11 mouse cellular contexts compared by ENCODE assay signal in genomic region chr6:116668682-116669470, GRCm38 (mm10). TPM values are rescaled to one million over a fixed set of nuclear protein-coding genes. Genes with fewer than 3 reads are reported as not detected.
DNase-seq lines count a peak whose midpoint lies in the region; ATAC-seq lines count a peak whose summit lies in the region.
"Had no signal": no experiment of that assay in that cellular context is flagged by ENCODE, and none has a peak within 500 bp of the region (broad histone marks: within the 10 kb centered on the region; RNA-seq: fewer than 3 reads in every experiment).

No protein-coding gene starts in this region.

- H3K9ac ChIP-seq in midbrain, embryonic 12.5 days (replicated peaks) = no peak overlapping the region
- no peak overlapping the region for H3K9ac ChIP-seq in midbrain, embryonic 13.5 days (replicated peaks)
- no peak overlapping the region for H3K9ac ChIP-seq in forebrain, embryonic 14.5 days (ENCODE audit: low read length)

- H3K4me3 ChIP-seq in midbrain, embryonic 12.5 days = no peak overlapping the region
- no peak overlapping the region for H3K4me3 ChIP-seq in midbrain, embryonic 13.5 days (replicated peaks)
- H3K4me3 ChIP-seq in forebrain, embryonic 14.5 days (ENCODE audit: low read depth, low read length) = no peak overlapping the region
- H3K4me3 ChIP-seq: neural tube, embryonic 12.5 days had no signal

- 0 out of 2 replicates have a peak overlapping the region, but pooled peaks have one; percentile 25 for H3K27ac ChIP-seq in midbrain, embryonic 12.5 days (replicated peaks)
- H3K27ac ChIP-seq in midbrain, embryonic 13.5 days = no peak overlapping the region
- no peak overlapping the region for H3K27ac ChIP-seq in forebrain, embryonic 14.5 days (ENCODE audit: low read depth, low read length)

- no peak for ATAC-seq in midbrain, embryonic 12.5 days (ENCODE audit: low FRiP score, low read depth)
- ATAC-seq in midbrain, embryonic 13.5 days = no peak
- ATAC-seq in forebrain, embryonic 14.5 days = no peak

- H3K9me3 ChIP-seq in midbrain, embryonic 12.5 days = no peaks in the 10 kb centered on the region
- no peaks in the 10 kb centered on the region for H3K9me3 ChIP-seq in midbrain, embryonic 13.5 days
- no peaks in the 10 kb centered on the region for H3K9me3 ChIP-seq in forebrain, embryonic 14.5 days (replicated peaks; ENCODE audit: control insufficient read depth, low read length)
- H3K9me3 ChIP-seq: neural tube, embryonic 12.5 days had no signal

- H3K27me3 ChIP-seq in midbrain, embryonic 12.5 days = peaks cover 15% of the 10 kb centered on the region; the same call in 1 of the 2 replicates
- H3K27me3 ChIP-seq in midbrain, embryonic 13.5 days = peaks cover 2% of the 10 kb centered on the region; the same call in 1 of the 2 replicates
- H3K27me3 ChIP-seq in forebrain, embryonic 14.5 days (replicated peaks; ENCODE audit: control insufficient read depth, insufficient read depth, low read length) = no peaks in the 10 kb centered on the region
- H3K27me3 ChIP-seq in splenic B cell, adult 2 months (ENCODE audit: control insufficient read depth, insufficient read depth, low read length, poor library complexity, severe bottlenecking) = no peaks in the 10 kb centered on the region
- H3K27me3 ChIP-seq: neural tube, embryonic 12.5 days had no signal

- peak; percentile 30 for DNase-seq in embryo, embryonic 10 days (ENCODE audit: low spot score)
- no peak for DNase-seq in embryo, embryonic 9.5 days (ENCODE audit: extremely low spot score)
- DNase-seq in forebrain, embryonic 14.5 days (ENCODE audit: low spot score) = peak; percentile 33
- peak; percentile 27 for DNase-seq in splenic B cell, adult 2 months (ENCODE audit: low read depth, low spot score)
- DNase-seq in left cerebral cortex, postnatal 14 days (ENCODE audit: low spot score in 2 of 2) = no peak
- no peak for DNase-seq in kidney, postnatal 14 days
- DNase-seq: gastrocnemius, postnatal 14 days had no signal

- H3K4me2 ChIP-seq in midbrain, embryonic 12.5 days (replicated peaks) = no peak overlapping the region
- H3K4me2 ChIP-seq in midbrain, embryonic 13.5 days (replicated peaks) = no peak overlapping the region
- H3K4me2 ChIP-seq in forebrain, embryonic 14.5 days (ENCODE audit: low read length) = no peak overlapping the region

- intact Hi-C loops in left cerebral cortex, postnatal 14 days (cut with DNase I) = no loop called here

- WGBS in midbrain, embryonic 12.5 days = 48% methylated on average over 11 of the region's 11 CpGs
- 48% methylated on average over 11 of the region's 11 CpGs for WGBS in midbrain, embryonic 13.5 days
- WGBS in forebrain, embryonic 14.5 days = 50% methylated on average over 11 of the region's 11 CpGs

- H3K4me1 ChIP-seq in midbrain, embryonic 12.5 days = peaks cover 62% of the 10 kb centered on the region
- peaks cover 67% of the 10 kb centered on the region for H3K4me1 ChIP-seq in midbrain, embryonic 13.5 days (replicated peaks)
- H3K4me1 ChIP-seq in forebrain, embryonic 14.5 days (ENCODE audit: control insufficient read depth, insufficient read depth, low read length) = peaks cover 33% of the 10 kb centered on the region

- no peaks in the 10 kb centered on the region for H3K36me3 ChIP-seq in midbrain, embryonic 12.5 days
- H3K36me3 ChIP-seq in midbrain, embryonic 13.5 days = no peaks in the 10 kb centered on the region
- no peaks in the 10 kb centered on the region for H3K36me3 ChIP-seq in forebrain, embryonic 14.5 days (ENCODE audit: control insufficient read depth, insufficient read depth, low read length)
- H3K36me3 ChIP-seq in splenic B cell, adult 2 months (ENCODE audit: control insufficient read depth, insufficient read depth, low read length, poor library complexity, severe bottlenecking) = no peaks in the 10 kb centered on the region
- H3K36me3 ChIP-seq: neural tube, embryonic 12.5 days had no signal

RNA-seq across cellular contexts. Expression of gene Rassf4, which starts 4.9 kb away (rescaled TPM):
- polyA plus RNA-seq in midbrain, embryonic 12.5 days (2016; fragmentation: Nextera tagmentation; extraction: Ambion mirVana) = 31.2 and 35.2 TPM in 2 replicates
- polyA plus RNA-seq in midbrain, embryonic 13.5 days (2015; fragmentation: Nextera tagmentation; extraction: Ambion mirVana) = 15.3 and 21.8 TPM in 2 replicates
- polyA plus RNA-seq in forebrain, embryonic 14.5 days (2014; fragmentation: Nextera tagmentation; extraction: Ambion mirVana) = 12.7 and 13.8 TPM in 2 replicates
- total RNA-seq in left cerebral cortex, postnatal 14 days (2021) = 1 to 10 TPM; 4.3 to 5.0 TPM

RNA-seq across cellular contexts. Expression of gene Depp1, which starts 18.5 kb away (rescaled TPM):
- polyA plus RNA-seq in midbrain, embryonic 12.5 days (2016; fragmentation: Nextera tagmentation; extraction: Ambion mirVana) = 4.2 and 7.1 TPM in 2 replicates
- 5.0 and 6.0 TPM in 2 replicates for polyA plus RNA-seq in midbrain, embryonic 13.5 days (2015; fragmentation: Nextera tagmentation; extraction: Ambion mirVana)
- polyA plus RNA-seq in forebrain, embryonic 14.5 days (2014; fragmentation: Nextera tagmentation; extraction: Ambion mirVana) = 6.6 and 7.1 TPM in 2 replicates
- 10 to 100 TPM in 1 of 2 experiments, 1 to 10 TPM in 1; 2.5 to 12.4 TPM for total RNA-seq in left cerebral cortex, postnatal 14 days (2021)

RNA-seq across cellular contexts. Expression of gene Zfp422, which starts 40.1 kb away (rescaled TPM):
- 295 and 296 TPM in 2 replicates for polyA plus RNA-seq in midbrain, embryonic 12.5 days (2016; fragmentation: Nextera tagmentation; extraction: Ambion mirVana)
- polyA plus RNA-seq in midbrain, embryonic 13.5 days (2015; fragmentation: Nextera tagmentation; extraction: Ambion mirVana) = 237 and 241 TPM in 2 replicates
- polyA plus RNA-seq in forebrain, embryonic 14.5 days (2014; fragmentation: Nextera tagmentation; extraction: Ambion mirVana) = 258 and 271 TPM in 2 replicates
- 10 to 100 TPM; 25.2 to 29.6 TPM for total RNA-seq in left cerebral cortex, postnatal 14 days (2021)

RNA-seq across cellular contexts. Expression of gene Tmem72, which starts 47.8 kb away (rescaled TPM):
- polyA plus RNA-seq in midbrain, embryonic 12.5 days (2016; fragmentation: Nextera tagmentation; extraction: Ambion mirVana) = 0.08 and 0.13 TPM in 2 replicates
- 0.10 and 0.23 TPM in 2 replicates for polyA plus RNA-seq in midbrain, embryonic 13.5 days (2015; fragmentation: Nextera tagmentation; extraction: Ambion mirVana)
- 0.80 and 0.83 TPM in 2 replicates for polyA plus RNA-seq in forebrain, embryonic 14.5 days (2014; fragmentation: Nextera tagmentation; extraction: Ambion mirVana)
- total RNA-seq in left cerebral cortex, postnatal 14 days (2021) = 1 to 10 TPM; 1.0 to 1.2 TPM
- polyA plus RNA-seq: small intestine, adult 2 months had no signal

Comparison
In these comparisons a context has a peak if more than half of its experiments do, and no peak if none do; other contexts are left out.
1. DNase-seq: peak in embryo, embryonic 10 days (single experiment), forebrain, embryonic 14.5 days (single experiment) and splenic B cell, adult 2 months (single experiment); none in embryo, embryonic 9.5 days (single experiment), left cerebral cortex, postnatal 14 days (0 of 2) and kidney, postnatal 14 days (single experiment).